Mouse (Mus musculus): ENCODE results near the gene Gm49358. TPM values are rescaled to one million over a fixed set of nuclear protein-coding genes. Genes with fewer than 3 reads are reported as not detected.
A peak's percentile ranks its signal among the peaks of the same experiment; 100 is the strongest.

Gene Gm49358
- total RNA-seq, 2 experiments from 2014 or later: 16.7 to 32.1 TPM

DNA sequence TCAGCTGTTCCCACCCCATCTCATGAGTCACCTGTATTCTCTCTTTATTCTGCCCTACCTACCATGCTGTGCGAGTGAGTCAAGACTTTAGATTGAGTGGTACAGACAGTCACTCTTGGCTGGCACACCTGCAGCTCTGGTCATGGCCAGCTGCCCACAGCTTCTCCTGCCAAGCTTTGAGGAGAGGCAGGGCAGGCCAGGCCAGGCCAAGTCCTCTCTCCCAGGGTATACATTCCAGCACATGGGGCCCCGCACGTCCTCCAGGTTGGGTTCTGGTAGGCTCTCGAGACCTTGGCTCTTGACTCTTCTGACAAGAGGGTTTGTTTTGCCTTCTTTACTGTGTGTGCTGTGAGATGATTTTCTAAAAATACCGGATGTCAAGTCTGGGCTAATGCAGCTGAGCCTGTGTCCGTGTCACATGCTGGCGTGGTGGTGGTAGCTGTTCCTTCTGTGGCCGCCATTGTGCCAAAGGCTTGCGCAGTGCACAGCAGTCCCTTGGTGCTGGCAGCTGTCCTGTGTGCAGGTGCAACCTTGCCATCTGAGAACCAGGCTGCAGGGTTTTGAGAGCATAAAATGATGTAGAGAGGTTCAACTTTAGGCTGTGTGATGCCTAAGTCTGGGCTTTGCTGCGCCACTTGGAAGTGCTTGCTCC is 62.2 kb downstream of the Gm49358 start:
- H3K27ac ChIP-seq: peak overlapping the region; percentile 87
- TF ChIP-seq CTCF (IDR thresholded peaks at IDR 0.05): no peak
- peak; percentile 91 for DNase-seq
- no peak overlapping the region for H3K4me3 ChIP-seq
- intact Hi-C loops (cut with DNase I): loop anchor here (2.0 kb wide), 1 partner anchor 47 kb away; the partner anchor contains the start of gene Nt5dc3

GRCm38 (mm10) chr10:86826929-86827328 is 63.2 kb downstream of the Gm49358 start:
- Histone ChIP-seq H3K27ac (peak overlapping the region; percentile 87), H3K4me3 (no peak overlapping the region)
- no peak for TF ChIP-seq CTCF (IDR thresholded peaks at IDR 0.05)
- intact Hi-C loops (cut with DNase I): loop anchor here (2.0 kb wide), 1 partner anchor 48 kb away; the partner anchor contains the start of gene Nt5dc3
- DNase-seq: no peak

DNA sequence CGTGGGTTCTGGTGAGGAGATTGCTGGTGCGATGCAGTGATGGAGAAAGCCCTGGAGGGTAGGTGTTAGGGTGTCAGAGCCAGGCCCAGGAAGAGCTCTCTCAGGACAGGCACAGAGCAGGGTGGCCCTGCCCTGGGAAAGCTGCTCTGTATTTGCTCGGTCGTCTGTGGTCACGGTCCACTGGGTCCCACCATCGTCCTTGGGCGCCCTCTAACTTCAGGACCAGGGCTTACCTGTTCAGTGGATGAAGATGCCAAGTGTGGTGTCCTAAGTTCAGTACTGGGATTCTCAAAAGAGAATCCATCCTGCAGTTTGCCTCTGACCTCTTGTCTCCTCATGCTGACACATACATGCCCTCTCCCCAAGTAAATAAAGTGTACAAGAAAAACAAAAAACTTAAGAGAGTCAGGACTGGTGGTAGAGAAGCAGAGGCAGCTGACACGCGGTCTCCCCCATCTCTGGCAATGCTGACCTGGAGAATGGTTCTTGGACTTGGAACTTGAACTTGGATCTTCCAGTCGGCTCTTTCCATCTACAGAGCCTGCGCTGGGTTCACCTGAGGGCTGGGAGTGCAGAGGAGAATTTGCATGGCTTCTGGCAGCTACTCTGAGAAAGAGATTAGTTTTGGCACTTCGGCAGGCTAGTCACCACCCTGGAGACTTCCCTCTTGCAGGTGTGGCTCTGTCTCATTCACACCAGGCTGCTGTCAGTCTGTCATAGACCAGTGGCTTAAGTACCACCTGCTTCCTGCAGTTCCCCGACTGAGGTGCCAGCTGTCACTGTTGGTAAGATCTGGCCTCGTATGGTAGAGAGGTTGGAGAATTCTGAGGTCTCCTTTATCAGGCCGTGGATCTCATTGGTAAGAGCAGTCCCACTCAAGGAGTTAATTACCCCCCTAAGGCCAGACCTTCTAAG is 64.7 kb downstream of the Gm49358 start:
- intact Hi-C loops (cut with DNase I): no loop called here
- Histone ChIP-seq H3K27ac (no peak overlapping the region), H3K4me3 (no peak overlapping the region)
- TF ChIP-seq CTCF (IDR thresholded peaks at IDR 0.05): no peak
- DNase-seq: no peak

DNA sequence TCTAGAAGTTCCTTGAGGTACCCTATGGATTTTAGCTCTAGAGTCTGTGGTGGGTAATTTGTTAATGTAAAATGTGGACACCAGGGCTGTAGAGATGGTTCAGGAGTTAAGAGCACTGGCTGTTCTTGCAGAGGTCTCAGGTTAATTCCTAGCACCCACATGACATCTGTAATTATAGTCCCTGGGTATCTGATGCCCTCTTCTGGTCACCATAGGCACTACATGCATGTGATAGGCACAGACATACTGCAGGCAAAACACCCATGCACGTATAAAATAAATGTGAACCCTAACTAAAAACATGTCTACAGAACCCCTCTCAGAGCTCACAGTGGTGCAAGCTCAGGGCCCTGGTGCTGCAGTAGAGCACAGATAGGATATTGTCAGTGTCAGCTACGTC is 65.7 kb downstream of the Gm49358 start:
- H3K4me3 ChIP-seq: no peak overlapping the region
- H3K27ac ChIP-seq: no peak overlapping the region
- peak; percentile 59 for TF ChIP-seq CTCF (IDR thresholded peaks at IDR 0.05)
- intact Hi-C loops (cut with DNase I): no loop called here
- no peak for DNase-seq

GRCm38 (mm10) chr10:86836784-86837183 is 73.0 kb downstream of the Gm49358 start:
- H3K27ac ChIP-seq: no peak overlapping the region
- H3K4me3 ChIP-seq: no peak overlapping the region
- no peak for DNase-seq
- no peak for TF ChIP-seq CTCF (IDR thresholded peaks at IDR 0.05)
- intact Hi-C loops (cut with DNase I): loop anchor here (10.0 kb wide), 1 partner anchor 132 kb away; the partner anchor contains the start of genes Hsp90b1 and Ttc41

GRCm38 (mm10) chr10:86838827-86839226 is 75.1 kb downstream of the Gm49358 start:
- intact Hi-C loops (cut with DNase I): loop anchor here (10.0 kb wide), 1 partner anchor 134 kb away; the partner anchor contains the start of genes Hsp90b1 and Ttc41
- H3K4me3 ChIP-seq: no peak overlapping the region
- H3K27ac ChIP-seq: no peak overlapping the region
- no peak for DNase-seq
- TF ChIP-seq CTCF (IDR thresholded peaks at IDR 0.05): no peak

- no peak for TF ChIP-seq CTCF (IDR thresholded peaks at IDR 0.05)
- no peak overlapping the region for H3K27ac ChIP-seq
- intact Hi-C loops (cut with DNase I): no loop called here
- H3K4me3 ChIP-seq: no peak overlapping the region
- no peak for DNase-seq
Measured at GRCm38 (mm10) chr10:86842659-86843058, 78.9 kb downstream of the Gm49358 start.

DNA sequence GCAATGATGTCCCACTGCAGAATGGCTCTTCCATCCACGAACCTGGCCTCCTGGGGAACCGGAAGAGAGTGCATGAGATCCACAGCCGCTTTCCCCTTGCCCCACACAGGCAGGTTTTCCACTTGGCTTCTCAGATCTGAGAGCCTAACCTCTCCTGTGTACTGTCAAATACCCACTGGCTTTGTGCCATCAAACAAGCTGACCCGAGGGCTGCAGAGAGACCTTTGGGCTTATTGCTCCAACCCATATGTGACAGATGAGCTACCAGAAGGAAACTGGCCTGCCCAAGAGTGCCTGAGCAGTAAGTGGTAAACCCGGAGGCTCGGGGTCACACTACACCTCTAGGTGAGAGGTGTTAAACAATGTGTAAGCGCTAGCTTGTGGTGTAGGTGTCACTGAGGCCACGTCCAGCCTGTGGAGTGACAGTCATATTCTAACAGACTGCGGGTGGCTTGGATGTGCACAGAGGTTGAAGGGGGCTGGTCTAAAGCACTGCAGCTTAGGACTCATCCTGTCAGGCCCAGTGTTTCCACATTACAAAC is 83.2 kb downstream of the Gm49358 start:
- intact Hi-C loops (cut with DNase I): no loop called here
- no peak for TF ChIP-seq CTCF (IDR thresholded peaks at IDR 0.05)
- Histone ChIP-seq H3K27ac (no peak overlapping the region), H3K4me3 (no peak overlapping the region)
- no peak for DNase-seq

- intact Hi-C loops (cut with DNase I): no loop called here
- Histone ChIP-seq H3K27ac (no peak overlapping the region), H3K4me3 (no peak overlapping the region)
- no peak for TF ChIP-seq CTCF (IDR thresholded peaks at IDR 0.05)
- no peak for DNase-seq
Measured at GRCm38 (mm10) chr10:86849087-86849486, 85.3 kb downstream of the Gm49358 start.

GRCm38 (mm10) chr10:86849508-86849907 is 85.7 kb downstream of the Gm49358 start:
- no peak for DNase-seq
- no peak for TF ChIP-seq CTCF (IDR thresholded peaks at IDR 0.05)
- Histone ChIP-seq H3K4me3 (no peak overlapping the region), H3K27ac (no peak overlapping the region)
- intact Hi-C loops (cut with DNase I): no loop called here

- intact Hi-C loops (cut with DNase I): no loop called here
- H3K4me3 ChIP-seq: no peak overlapping the region
- no peak for TF ChIP-seq CTCF (IDR thresholded peaks at IDR 0.05)
- no peak for DNase-seq
- no peak overlapping the region for H3K27ac ChIP-seq
Measured at GRCm38 (mm10) chr10:86852160-86852559, 88.4 kb downstream of the Gm49358 start.

DNA sequence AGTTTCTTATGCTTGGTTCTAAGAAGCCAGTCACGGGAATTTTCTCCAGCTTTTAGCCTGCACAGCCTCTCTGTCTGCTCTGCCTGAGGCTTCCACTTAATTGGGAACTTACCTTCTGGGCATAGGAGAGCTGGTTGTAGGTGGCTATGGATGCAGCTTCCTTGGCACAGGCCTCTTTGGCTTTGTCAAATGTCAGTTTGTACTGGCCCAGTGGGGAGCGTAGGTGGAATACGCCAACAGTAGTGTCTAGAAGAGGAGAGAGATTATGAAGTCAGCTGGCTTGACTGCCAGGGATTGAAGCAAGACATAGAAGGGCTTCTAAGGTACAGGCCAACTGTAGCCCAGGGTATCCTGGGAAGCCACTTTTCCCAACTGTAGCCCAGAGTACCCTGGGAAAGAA is 89.7 kb downstream of the Gm49358 start:
- intact Hi-C loops (cut with DNase I): no loop called here
- Histone ChIP-seq H3K27ac (no peak overlapping the region), H3K4me3 (no peak overlapping the region)
- no peak for DNase-seq
- TF ChIP-seq CTCF (IDR thresholded peaks at IDR 0.05): no peak

GRCm38 (mm10) chr10:86860396-86860795 is 96.6 kb downstream of the Gm49358 start:
- peak; percentile 3 for DNase-seq
- H3K27ac ChIP-seq: no peak overlapping the region
- no peak overlapping the region for H3K4me3 ChIP-seq
- TF ChIP-seq CTCF (IDR thresholded peaks at IDR 0.05): no peak
- intact Hi-C loops (cut with DNase I): no loop called here

Measured in gastrocnemius, adult 2 months (tissue).